Mouse (Mus musculus) adrenal gland, postnatal 10 days (tissue): ENCODE results near the gene Dync1li2. TPM values are rescaled to one million over a fixed set of nuclear protein-coding genes. Genes with fewer than 3 reads are reported as not detected.
A peak's percentile ranks its signal among the peaks of the same experiment; 100 is the strongest.

Experiments
- DNase-seq: peaks from one replicate; pipeline ENCODE4 v3.0.0; 2021; ENCODE audit warnings: mixed read lengths
- long read RNA-seq, 2 experiments: library from polyadenylated mRNA; stranded (forward); transcript quantifications; one replicate each; pipeline ENCODE4 v2.0.0; 2021
- total RNA-seq, 2 experiments: library from RNA; stranded (reverse); gene quantifications; 2 replicates each; pipeline ENCODE4 v1.2.3; 2021

The Dync1li2 gene
- total RNA-seq, result 100 to 1,000 TPM; 108 to 128 TPM
- long read RNA-seq, experiment 1, full-length matches to known transcripts, result 62 of 74 reads
- long read RNA-seq, experiment 1, partial matches to known transcripts, result 4 of 74 reads
- long read RNA-seq, experiment 1, other reads (novel, unspliced or antisense), result 8 of 74 reads
- long read RNA-seq, experiment 2, full-length matches to known transcripts, result 34 of 41 reads
- long read RNA-seq, experiment 2, partial matches to known transcripts, result 1 of 41 reads
- long read RNA-seq, experiment 2, other reads (novel, unspliced or antisense), result 6 of 41 reads

- peak; percentile 97 for DNase-seq
Measured at GRCm38 (mm10) chr8:104442299-104443124, at the start of gene Dync1li2. Gene Dync1li2 (minus strand): TSS chr8:104443047.

- DNase-seq, result no peak
Measured at GRCm38 (mm10) chr8:104479091-104479490, 36.2 kb upstream of the Dync1li2 start.

- DNase-seq, result no peak
Measured at GRCm38 (mm10) chr8:104472465-104472864, 29.6 kb upstream of the Dync1li2 start.

- no peak for DNase-seq
Measured at GRCm38 (mm10) chr8:104467463-104467862, 24.6 kb upstream of the Dync1li2 start.

- DNase-seq, result no peak
Measured at GRCm38 (mm10) chr8:104452177-104452576, 9.3 kb upstream of the Dync1li2 start.

- DNase-seq, result no peak
Measured at GRCm38 (mm10) chr8:104448796-104449195, 5.9 kb upstream of the Dync1li2 start.

GRCm38 (mm10) chr8:104446016-104446415 lies 3.2 kb upstream of the Dync1li2 start:
- no peak for DNase-seq

- DNase-seq, result no peak
Measured at GRCm38 (mm10) chr8:104445248-104445647, 2.4 kb upstream of the Dync1li2 start.

- DNase-seq, result no peak
Measured at GRCm38 (mm10) chr8:104443125-104443679, 355 bp upstream of the Dync1li2 start.

- no peak for DNase-seq
Measured at GRCm38 (mm10) chr8:104441613-104442012, 1.2 kb downstream of the Dync1li2 start.

GRCm38 (mm10) chr8:104439461-104439860 lies 3.4 kb downstream of the Dync1li2 start:
- DNase-seq, result no peak

- DNase-seq, result no peak
Measured at GRCm38 (mm10) chr8:104437494-104438135, 5.2 kb downstream of the Dync1li2 start.

- no peak for DNase-seq
Measured at GRCm38 (mm10) chr8:104436591-104436990, 6.3 kb downstream of the Dync1li2 start.

- peak; percentile 100 for DNase-seq
Measured at GRCm38 (mm10) chr8:104436038-104436437, 6.8 kb downstream of the Dync1li2 start.

- no peak for DNase-seq
Measured at GRCm38 (mm10) chr8:104434826-104435354, 8.0 kb downstream of the Dync1li2 start.

GRCm38 (mm10) chr8:104434275-104434674 lies 8.6 kb downstream of the Dync1li2 start:
- peak; percentile 64 for DNase-seq

GRCm38 (mm10) chr8:104433191-104433842 lies 9.5 kb downstream of the Dync1li2 start:
- DNase-seq, result no peak

- no peak for DNase-seq
Measured at GRCm38 (mm10) chr8:104432656-104433055, 10.2 kb downstream of the Dync1li2 start.

GRCm38 (mm10) chr8:104430230-104430629 lies 12.6 kb downstream of the Dync1li2 start:
- DNase-seq, result no peak

- DNase-seq, result no peak
Measured at GRCm38 (mm10) chr8:104427703-104428102, 15.1 kb downstream of the Dync1li2 start.

- DNase-seq, result no peak
Measured at GRCm38 (mm10) chr8:104422313-104422712, 20.5 kb downstream of the Dync1li2 start.

GRCm38 (mm10) chr8:104416022-104416421 lies 26.8 kb downstream of the Dync1li2 start:
- DNase-seq, result no peak
